Mouse (Mus musculus): ENCODE measurements around the gene Rps26. TPM values are rescaled to one million over a fixed set of nuclear protein-coding genes. Genes with fewer than 3 reads are reported as not detected.

Rps26 gene
- polyA plus RNA-seq, 1 experiment = 334 TPM

GRCm38 (mm10) chr10:128612433-128613153 is 14.0 kb downstream of the Rps26 start:
- DNase-seq = peak; percentile 72 to 76
- TF ChIP-seq POLR2A (IDR thresholded peaks at IDR 0.05; ENCODE audit: borderline replicate concordance, insufficient read depth, low read length) (no peak), CTCF (IDR thresholded peaks at IDR 0.05; ENCODE audit: borderline replicate concordance, insufficient read depth, low read depth, low read length) (peak; percentile 80)
- 15% methylated on average over 16 of the region's 16 CpGs for WGBS
- Histone ChIP-seq H3K27me3 (ENCODE audit: control insufficient read depth, insufficient read depth, low read length) (no peaks in the 10 kb centered on the region), H3K27ac (ENCODE audit: insufficient read depth, low read length) (no peak overlapping the region), H3K4me3 (replicated peaks; ENCODE audit: insufficient read depth, low read depth, low read length) (no peak overlapping the region), H3K4me1 (ENCODE audit: control insufficient read depth, insufficient read depth, low read length) (no peaks in the 10 kb centered on the region)

- TF ChIP-seq CTCF (IDR thresholded peaks at IDR 0.05; ENCODE audit: borderline replicate concordance, insufficient read depth, low read depth, low read length) (no peak), POLR2A (IDR thresholded peaks at IDR 0.05; ENCODE audit: borderline replicate concordance, insufficient read depth, low read length) (no peak)
- Histone ChIP-seq H3K27ac (ENCODE audit: insufficient read depth, low read length) (no peak overlapping the region), H3K27me3 (ENCODE audit: control insufficient read depth, insufficient read depth, low read length) (no peaks in the 10 kb centered on the region), H3K4me1 (ENCODE audit: control insufficient read depth, insufficient read depth, low read length) (no peaks in the 10 kb centered on the region), H3K4me3 (replicated peaks; ENCODE audit: insufficient read depth, low read depth, low read length) (no peak overlapping the region)
- no peak for DNase-seq
- WGBS = 45% methylated on average over 2 of the region's 2 CpGs
These were observed 20.1 kb downstream of the Rps26 start for GRCm38 (mm10) chr10:128606483-128606882.

GRCm38 (mm10) chr10:128602470-128603128 is 23.9 kb downstream of the Rps26 start:
- H3K27ac ChIP-seq (ENCODE audit: insufficient read depth, low read length) = no peak overlapping the region
- DNase-seq = no peak
- no peak overlapping the region for H3K4me3 ChIP-seq (replicated peaks; ENCODE audit: insufficient read depth, low read depth, low read length)
- TF ChIP-seq CTCF (IDR thresholded peaks at IDR 0.05; ENCODE audit: borderline replicate concordance, insufficient read depth, low read depth, low read length) (no peak), POLR2A (IDR thresholded peaks at IDR 0.05; ENCODE audit: borderline replicate concordance, insufficient read depth, low read length) (no peak)
- WGBS = 78% methylated on average over 4 of the region's 4 CpGs
- no peaks in the 10 kb centered on the region for H3K4me1 ChIP-seq (ENCODE audit: control insufficient read depth, insufficient read depth, low read length)
- H3K27me3 ChIP-seq (ENCODE audit: control insufficient read depth, insufficient read depth, low read length) = no peaks in the 10 kb centered on the region

- Histone ChIP-seq H3K4me3 (replicated peaks; ENCODE audit: insufficient read depth, low read depth, low read length) (no peak overlapping the region), H3K4me1 (ENCODE audit: control insufficient read depth, insufficient read depth, low read length) (no peaks in the 10 kb centered on the region), H3K27me3 (ENCODE audit: control insufficient read depth, insufficient read depth, low read length) (no peaks in the 10 kb centered on the region), H3K27ac (ENCODE audit: insufficient read depth, low read length) (no peak overlapping the region)
- 54% methylated on average over 1 of the region's 1 CpGs for WGBS
- no peak for TF ChIP-seq POLR2A (IDR thresholded peaks at IDR 0.05; ENCODE audit: borderline replicate concordance, insufficient read depth, low read length)
- no peak for TF ChIP-seq CTCF (IDR thresholded peaks at IDR 0.05; ENCODE audit: borderline replicate concordance, insufficient read depth, low read depth, low read length)
- no peak for DNase-seq
These were observed 25.0 kb downstream of the Rps26 start for GRCm38 (mm10) chr10:128601499-128601898.

GRCm38 (mm10) chr10:128598476-128598875 is 28.1 kb downstream of the Rps26 start:
- H3K27ac ChIP-seq (ENCODE audit: insufficient read depth, low read length) = no peak overlapping the region
- no peaks in the 10 kb centered on the region for H3K27me3 ChIP-seq (ENCODE audit: control insufficient read depth, insufficient read depth, low read length)
- no peak overlapping the region for H3K4me3 ChIP-seq (replicated peaks; ENCODE audit: insufficient read depth, low read depth, low read length)
- no peaks in the 10 kb centered on the region for H3K4me1 ChIP-seq (ENCODE audit: control insufficient read depth, insufficient read depth, low read length)
- WGBS = 80% methylated on average over 2 of the region's 2 CpGs
- TF ChIP-seq CTCF (IDR thresholded peaks at IDR 0.05; ENCODE audit: borderline replicate concordance, insufficient read depth, low read depth, low read length) = no peak
- DNase-seq = no peak

GRCm38 (mm10) chr10:128592797-128593196 is 33.8 kb downstream of the Rps26 start:
- WGBS = 62% methylated on average over 5 of the region's 5 CpGs
- H3K27me3 ChIP-seq (ENCODE audit: control insufficient read depth, insufficient read depth, low read length) = 0 out of 2 replicates have a peak, but pooled peaks cover 1% of the 10 kb centered on the region
- no peak for DNase-seq

GRCm38 (mm10) chr10:128591436-128591835 is 35.1 kb downstream of the Rps26 start:
- 87% methylated on average over 6 of the region's 6 CpGs for WGBS
- Histone ChIP-seq H3K27ac (ENCODE audit: insufficient read depth, low read length) (no peak overlapping the region), H3K4me3 (replicated peaks; ENCODE audit: insufficient read depth, low read depth, low read length) (no peak overlapping the region), H3K27me3 (ENCODE audit: control insufficient read depth, insufficient read depth, low read length) (0 out of 2 replicates have a peak, but pooled peaks cover 1% of the 10 kb centered on the region), H3K4me1 (ENCODE audit: control insufficient read depth, insufficient read depth, low read length) (no peaks in the 10 kb centered on the region; the same call in 1 of the 2 replicates)
- TF ChIP-seq POLR2A (IDR thresholded peaks at IDR 0.05; ENCODE audit: borderline replicate concordance, insufficient read depth, low read length) (no peak), CTCF (IDR thresholded peaks at IDR 0.05; ENCODE audit: borderline replicate concordance, insufficient read depth, low read depth, low read length) (no peak)
- DNase-seq = no peak

More at GRCm38 (mm10) chr10:128592797-128593196, 33.8 kb downstream of the Rps26 start:
- H3K4me3 ChIP-seq (replicated peaks; ENCODE audit: insufficient read depth, low read depth, low read length) = no peak overlapping the region
- no peak overlapping the region for H3K27ac ChIP-seq (ENCODE audit: insufficient read depth, low read length)
- no peak for TF ChIP-seq CTCF (IDR thresholded peaks at IDR 0.05; ENCODE audit: borderline replicate concordance, insufficient read depth, low read depth, low read length)
- TF ChIP-seq POLR2A (IDR thresholded peaks at IDR 0.05; ENCODE audit: borderline replicate concordance, insufficient read depth, low read length) = no peak
- no peaks in the 10 kb centered on the region; the same call in 1 of the 2 replicates for H3K4me1 ChIP-seq (ENCODE audit: control insufficient read depth, insufficient read depth, low read length)

Measured in cerebellum, adult 2 months (tissue).